Mouse (Mus musculus) ES-Bruce4 (cell line): ENCODE results near the gene Lpin2. TPM values are rescaled to one million over a fixed set of nuclear protein-coding genes. Genes with fewer than 3 reads are reported as not detected.

ENCODE experiments used
- H3K27ac ChIP-seq: 2 replicates; pipeline ENCODE4 v1.5.1; 2012; ENCODE audit warnings: low read length, inconsistent platforms; ENCODE audit not compliant: insufficient read depth
- H3K27me3 ChIP-seq: 2 replicates; pipeline ENCODE4 v1.6.1; 2012; ENCODE audit warnings: mild to moderate bottlenecking, low read length, inconsistent platforms; ENCODE audit not compliant: control insufficient read depth, poor library complexity, insufficient read depth, severe bottlenecking
- H3K36me3 ChIP-seq: 2 replicates; pipeline ENCODE4 v1.6.1; 2012; ENCODE audit warnings: inconsistent platforms, mild to moderate bottlenecking, low read length, moderate library complexity; ENCODE audit not compliant: control insufficient read depth, poor library complexity, insufficient read depth, severe bottlenecking
- H3K4me1 ChIP-seq: one replicate; pipeline ENCODE4 v1.8.1; 2011; ENCODE audit warnings: low read length; ENCODE audit not compliant: control insufficient read depth, insufficient read depth
- H3K4me3 ChIP-seq: 2 replicates; pipeline ENCODE4 v1.5.1; 2011; ENCODE audit warnings: low read depth, mild to moderate bottlenecking, low read length
- H3K9ac ChIP-seq: 2 replicates; pipeline ENCODE4 v1.6.1; 2012; ENCODE audit warnings: low read depth, mild to moderate bottlenecking, inconsistent platforms; ENCODE audit not compliant: poor library complexity, severe bottlenecking
- H3K9me3 ChIP-seq: replicated peaks from 2 replicates; pipeline ENCODE4 v1.6.1; 2012; ENCODE audit warnings: mild to moderate bottlenecking, low read length, inconsistent platforms; ENCODE audit not compliant: control insufficient read depth, poor library complexity, insufficient read depth, severe bottlenecking
- CTCF ChIP-seq: IDR thresholded peaks from one replicate; pipeline ENCODE4 v1.8.1; 2011; ENCODE audit warnings: low read depth, low read length
- EP300 ChIP-seq: IDR thresholded peaks from 2 replicates; pipeline ENCODE4 v1.6.1; 2011; ENCODE audit warnings: low read depth, low read length; ENCODE audit not compliant: insufficient read depth
- POLR2A ChIP-seq: IDR thresholded peaks from one replicate; pipeline ENCODE4 v1.8.1; 2011; ENCODE audit warnings: low read length; ENCODE audit not compliant: insufficient read depth
- polyA plus RNA-seq: library from polyadenylated mRNA; stranded (reverse); fragments of >200 nt; gene quantifications from 2 replicates; pipeline ENCODE4 v1.2.4, GENCODE M21; 2011; ENCODE audit warnings: low read depth; ENCODE audit not compliant: missing spikeins, insufficient read depth, insufficient read length

Lpin2 gene
- polyA plus RNA-seq, 1 experiment, result 19.2 TPM

DNA sequence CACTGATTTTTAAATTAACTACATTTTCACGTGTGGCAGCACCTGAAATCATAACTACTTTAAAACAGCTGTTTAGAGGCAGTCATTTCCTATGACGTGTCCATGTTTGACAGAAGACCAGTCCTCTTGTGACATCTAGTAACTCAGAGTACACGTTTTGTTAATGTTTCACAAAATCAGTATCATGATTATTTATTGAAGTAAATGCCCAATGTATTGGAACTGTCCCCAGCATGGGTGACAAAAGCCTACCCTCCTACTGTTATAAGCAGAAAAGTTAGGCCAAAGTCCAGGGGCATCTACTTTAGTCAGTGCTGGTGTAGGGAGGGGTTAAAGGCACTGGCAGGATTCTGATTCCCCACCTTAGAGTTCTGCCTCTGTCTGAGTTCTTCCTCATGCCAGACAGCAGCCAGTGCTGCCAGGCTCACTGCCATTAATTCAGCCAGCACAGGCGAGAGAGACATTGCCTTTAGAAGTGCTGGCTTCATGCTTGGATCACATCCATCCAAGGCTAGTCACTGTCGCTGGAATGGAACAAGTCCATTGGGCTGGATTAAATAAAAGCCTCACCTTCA, 34.8 kb downstream of the Lpin2 start:
- Histone ChIP-seq H3K27ac (no peak overlapping the region), H3K4me3 (no peak overlapping the region), H3K27me3 (no peaks in the 10 kb centered on the region), H3K9ac (no peak overlapping the region), H3K9me3 (no peaks in the 10 kb centered on the region), H3K4me1 (no peaks in the 10 kb centered on the region), H3K36me3 (no peaks in the 10 kb centered on the region)
- TF ChIP-seq CTCF, result no peak
- TF ChIP-seq POLR2A, result no peak
- TF ChIP-seq EP300, result no peak

DNA sequence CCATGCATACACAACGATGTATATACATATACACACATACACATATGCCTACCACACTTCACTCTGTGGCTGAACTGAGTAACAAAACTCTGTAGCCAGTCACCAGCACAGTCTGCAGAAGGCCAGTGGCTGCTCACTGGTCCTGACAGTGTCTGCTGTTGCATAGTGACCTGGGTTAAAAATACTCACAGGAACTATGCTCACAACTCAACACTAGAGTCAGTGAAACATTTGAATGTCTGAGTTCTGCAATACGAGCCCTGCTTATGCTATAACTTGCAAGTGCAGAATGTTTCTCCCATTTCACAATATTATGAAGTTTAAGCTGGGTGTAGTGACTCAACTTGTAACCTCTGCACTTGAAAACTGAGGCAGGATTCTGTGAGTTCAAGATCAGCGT, 39.0 kb downstream of the Lpin2 start:
- Histone ChIP-seq H3K27ac (no peak overlapping the region), H3K9me3 (no peaks in the 10 kb centered on the region), H3K4me3 (no peak overlapping the region), H3K4me1 (no peaks in the 10 kb centered on the region), H3K36me3 (no peaks in the 10 kb centered on the region), H3K27me3 (no peaks in the 10 kb centered on the region), H3K9ac (no peak overlapping the region)
- TF ChIP-seq EP300, result no peak
- no peak for TF ChIP-seq CTCF
- no peak for TF ChIP-seq POLR2A

DNA sequence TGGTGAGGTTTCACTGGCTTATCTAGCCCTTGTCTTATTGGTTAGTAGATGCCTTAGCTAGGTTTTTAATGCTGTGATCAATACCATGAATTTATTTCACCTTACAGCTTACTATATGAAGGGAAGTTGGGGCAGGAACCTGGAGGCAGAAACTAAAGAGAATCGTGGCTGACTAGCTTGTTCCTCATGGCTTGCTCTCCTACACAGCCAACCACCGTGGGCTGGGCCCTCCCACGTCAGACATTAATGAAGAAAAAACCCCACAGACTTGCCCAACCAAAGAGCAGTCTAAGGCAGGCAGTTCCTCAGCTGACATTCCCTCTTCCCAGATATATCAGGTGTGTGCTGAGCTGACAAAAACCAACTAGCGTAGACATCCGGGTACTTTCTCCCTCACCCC, 41.3 kb downstream of the Lpin2 start:
- no peak for TF ChIP-seq EP300
- TF ChIP-seq POLR2A, result no peak
- no peak for TF ChIP-seq CTCF
- H3K27ac ChIP-seq, result no peak overlapping the region
- no peaks in the 10 kb centered on the region for H3K27me3 ChIP-seq
- no peaks in the 10 kb centered on the region for H3K4me1 ChIP-seq
- no peak overlapping the region for H3K4me3 ChIP-seq
- H3K36me3 ChIP-seq, result no peaks in the 10 kb centered on the region
- H3K9me3 ChIP-seq, result no peaks in the 10 kb centered on the region
- H3K9ac ChIP-seq, result no peak overlapping the region

DNA sequence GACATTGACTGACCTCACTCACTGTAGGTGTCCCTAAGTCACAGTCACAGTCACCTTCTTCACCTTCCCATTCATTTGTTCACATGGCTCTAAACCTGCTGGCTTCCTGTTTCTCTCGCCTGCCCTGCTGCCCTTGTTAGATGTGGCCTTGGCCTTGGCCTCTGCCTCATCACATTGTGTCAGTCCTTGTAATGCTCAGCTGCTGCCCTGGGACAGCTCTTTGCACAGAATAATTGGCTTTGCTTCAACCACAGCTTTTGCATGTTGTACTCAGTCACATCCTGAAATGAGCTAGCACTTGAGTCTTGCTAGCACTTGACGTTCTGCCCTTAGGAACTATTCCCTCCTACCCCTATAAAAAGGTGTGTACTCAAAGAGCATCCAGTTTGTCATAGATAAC, 42.2 kb downstream of the Lpin2 start:
- no peaks in the 10 kb centered on the region for H3K9me3 ChIP-seq
- no peak overlapping the region for H3K9ac ChIP-seq
- no peaks in the 10 kb centered on the region for H3K27me3 ChIP-seq
- H3K4me3 ChIP-seq, result no peak overlapping the region
- H3K27ac ChIP-seq, result no peak overlapping the region
- no peaks in the 10 kb centered on the region for H3K4me1 ChIP-seq
- no peak for TF ChIP-seq POLR2A
- TF ChIP-seq CTCF, result no peak
- TF ChIP-seq EP300, result no peak
- no peaks in the 10 kb centered on the region for H3K36me3 ChIP-seq

DNA sequence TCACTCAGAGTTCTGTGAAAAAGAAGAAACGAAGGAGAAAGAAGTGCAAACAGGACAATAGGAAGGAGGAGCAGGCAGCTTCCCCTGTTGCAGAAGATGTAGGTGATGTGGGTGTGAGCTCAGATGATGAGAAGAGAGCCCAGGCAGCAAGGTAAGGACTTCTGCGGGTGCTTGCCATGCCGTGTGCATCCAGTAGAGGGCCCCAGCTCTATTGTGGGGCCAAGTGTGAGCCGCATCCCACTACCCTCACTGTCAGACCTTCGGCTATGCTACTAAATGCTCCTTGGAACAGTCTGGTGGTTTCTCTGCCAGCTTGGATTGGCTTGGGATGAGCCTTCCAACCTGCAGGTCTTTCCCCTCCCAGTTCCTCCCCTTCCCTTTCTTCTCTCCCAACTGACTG, 42.7 kb downstream of the Lpin2 start:
- Histone ChIP-seq H3K27ac (no peak overlapping the region), H3K36me3 (no peaks in the 10 kb centered on the region), H3K4me3 (no peak overlapping the region), H3K4me1 (no peaks in the 10 kb centered on the region), H3K9ac (no peak overlapping the region), H3K27me3 (no peaks in the 10 kb centered on the region), H3K9me3 (no peaks in the 10 kb centered on the region)
- no peak for TF ChIP-seq POLR2A
- TF ChIP-seq CTCF, result peak; percentile 87
- no peak for TF ChIP-seq EP300

DNA sequence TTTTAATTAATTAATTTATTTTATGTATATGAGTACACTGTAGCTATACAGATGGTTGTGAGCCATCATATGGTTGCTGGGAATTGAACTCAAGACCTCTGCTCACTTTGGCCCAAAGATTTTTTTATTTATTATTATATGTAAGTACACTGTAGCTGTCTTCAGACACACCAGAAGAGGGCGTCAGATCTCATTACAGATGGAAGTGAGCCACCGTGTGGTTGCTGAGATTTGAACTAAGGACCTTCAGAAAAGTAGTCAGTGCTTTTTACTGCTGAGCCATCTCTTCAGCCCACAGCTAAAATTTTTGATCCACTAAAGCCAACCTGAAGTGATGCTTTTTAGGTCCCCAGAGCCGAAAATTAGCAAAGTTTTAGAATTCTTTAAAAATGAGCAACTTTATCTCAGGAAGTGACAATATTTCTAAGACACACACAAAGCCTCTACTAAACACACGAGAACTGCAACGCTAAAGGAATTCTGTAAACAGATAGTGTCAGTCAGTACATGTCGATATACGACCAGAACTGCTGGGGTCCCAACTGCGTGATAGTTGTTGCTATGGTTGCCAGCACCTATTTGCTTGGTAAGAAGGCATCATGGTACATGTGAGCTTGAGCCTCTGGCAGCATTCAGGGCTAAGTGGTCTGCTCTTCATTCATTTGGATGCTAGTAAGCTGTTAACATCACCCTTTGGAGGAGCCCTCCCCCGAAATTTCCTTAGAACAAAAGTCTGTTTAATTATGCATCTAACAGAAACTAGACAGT, 45.0 kb downstream of the Lpin2 start:
- Histone ChIP-seq H3K9ac (no peak overlapping the region), H3K4me3 (no peak overlapping the region), H3K9me3 (no peaks in the 10 kb centered on the region), H3K4me1 (no peaks in the 10 kb centered on the region), H3K27ac (no peak overlapping the region), H3K27me3 (no peaks in the 10 kb centered on the region), H3K36me3 (no peaks in the 10 kb centered on the region)
- no peak for TF ChIP-seq POLR2A
- TF ChIP-seq CTCF, result no peak
- no peak for TF ChIP-seq EP300
